Mouse (Mus musculus) small intestine, adult 2 months (tissue): ENCODE results near the gene Gngt1.

Source experiments
- CTCF ChIP-seq: fragments of 200-500 bp; IDR thresholded peaks from 2 replicates; pipeline ENCODE4 v1.5.1; 2012; ENCODE audit warnings: low read depth, mild to moderate bottlenecking, control low read depth, inconsistent platforms, low read length, moderate library complexity, mixed read lengths; ENCODE audit not compliant: insufficient replicate concordance, insufficient read length; ENCODE audit errors: extremely low read depth
- POLR2A ChIP-seq: fragments of 200-500 bp; IDR thresholded peaks from 2 replicates; pipeline ENCODE4 v1.6.1; 2012; ENCODE audit warnings: low read depth, mild to moderate bottlenecking, control low read depth, inconsistent platforms, low read length, moderate library complexity

DNA sequence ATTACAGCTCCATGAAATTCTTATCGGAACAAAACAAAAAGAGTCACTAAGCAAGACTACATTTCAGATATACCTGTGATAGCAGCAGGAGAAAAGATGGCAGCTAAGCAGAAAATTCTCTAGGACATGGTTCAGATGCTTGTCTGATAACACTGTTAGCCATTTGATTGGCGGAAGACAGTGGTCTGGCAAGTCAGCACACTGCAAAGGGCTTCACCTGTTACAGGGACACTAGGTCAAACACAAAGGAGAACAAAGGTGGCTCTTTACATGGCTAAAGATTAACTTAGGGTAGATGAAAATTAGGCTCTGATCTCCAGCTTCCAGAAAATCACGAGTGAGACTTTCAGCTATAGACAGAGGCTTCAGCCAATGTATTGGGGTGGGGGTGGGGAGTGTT, 4.8 kb upstream of the Gngt1 start, which contains the start of gene Tfpi2:
- TF ChIP-seq CTCF: no peak
- no peak for TF ChIP-seq POLR2A
